Mouse (Mus musculus) 3134 (cell line): ENCODE results near the gene Wdr25.
A peak's percentile ranks its signal among the peaks of the same experiment; 100 is the strongest.
"Not testable (repeated sequence)": the region's sequence is repeated elsewhere in the genome, so short reads cannot be mapped to it uniquely, and the experiment has no call there.

Experiments used
- DNase-seq: peaks from one replicate; pipeline ENCODE4 v3.0.0-alpha.2; 2011; ENCODE audit warnings: low spot score; ENCODE audit not compliant: insufficient read length; ENCODE audit errors: extremely low read depth

Gene Wdr25

DNA sequence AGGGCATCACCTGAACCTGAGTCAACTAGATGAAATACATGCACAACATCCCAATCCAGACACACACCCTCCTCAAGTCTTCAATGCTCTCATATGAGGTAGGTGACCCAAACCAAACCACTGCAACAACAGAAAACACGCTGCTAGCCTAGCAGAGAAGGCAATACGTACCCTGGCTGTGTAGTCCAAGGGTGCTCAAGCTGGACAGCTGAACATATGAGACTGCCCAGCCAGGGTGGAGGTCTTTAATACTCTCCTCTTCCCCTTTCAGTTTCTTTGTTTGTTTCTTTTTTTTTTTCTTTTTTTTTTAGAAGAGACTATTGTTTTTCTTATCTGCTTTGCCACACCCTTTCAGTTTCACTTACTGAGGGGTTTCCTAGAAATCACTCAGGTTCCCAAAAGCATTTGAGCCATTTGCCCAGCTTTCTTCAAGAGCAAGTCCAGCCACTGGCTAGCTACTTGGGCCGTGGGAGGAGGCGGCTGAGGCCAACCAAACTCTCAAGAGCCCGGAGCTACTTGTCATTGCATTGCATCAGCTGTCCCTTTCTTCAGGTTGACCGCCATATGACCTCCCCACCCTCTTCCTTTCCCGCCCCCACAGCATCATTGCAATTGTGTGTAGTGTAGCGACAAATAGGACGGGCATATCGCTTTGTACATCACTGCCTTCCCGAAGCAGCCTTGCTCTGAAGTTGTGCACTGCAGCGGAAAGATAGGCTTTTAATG, at the start of gene Wdr25:
Gene Wdr25, plus strand, starts transcription at position 643 of the 726 bp plus-strand sequence.
- no peak for DNase-seq

DNA sequence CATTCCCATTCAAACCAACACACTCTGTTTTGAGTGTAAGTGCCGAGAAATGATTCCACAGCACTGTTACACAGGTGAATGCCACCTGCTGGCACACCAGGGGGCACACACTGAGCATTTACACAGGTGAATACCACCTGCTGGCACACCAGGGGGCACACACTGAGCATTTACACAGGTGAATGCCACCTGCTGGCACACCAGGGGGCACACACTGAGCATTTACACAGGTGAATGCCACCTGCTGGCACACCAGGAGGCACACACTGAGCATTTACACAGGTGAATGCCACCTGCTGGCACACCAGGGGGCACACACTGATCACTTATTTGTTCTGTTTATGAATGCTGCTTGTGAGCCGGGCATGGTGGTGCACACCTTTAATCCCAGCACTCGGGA, 45.4 kb upstream of the Wdr25 start:
- not testable (repeated sequence) for DNase-seq

DNA sequence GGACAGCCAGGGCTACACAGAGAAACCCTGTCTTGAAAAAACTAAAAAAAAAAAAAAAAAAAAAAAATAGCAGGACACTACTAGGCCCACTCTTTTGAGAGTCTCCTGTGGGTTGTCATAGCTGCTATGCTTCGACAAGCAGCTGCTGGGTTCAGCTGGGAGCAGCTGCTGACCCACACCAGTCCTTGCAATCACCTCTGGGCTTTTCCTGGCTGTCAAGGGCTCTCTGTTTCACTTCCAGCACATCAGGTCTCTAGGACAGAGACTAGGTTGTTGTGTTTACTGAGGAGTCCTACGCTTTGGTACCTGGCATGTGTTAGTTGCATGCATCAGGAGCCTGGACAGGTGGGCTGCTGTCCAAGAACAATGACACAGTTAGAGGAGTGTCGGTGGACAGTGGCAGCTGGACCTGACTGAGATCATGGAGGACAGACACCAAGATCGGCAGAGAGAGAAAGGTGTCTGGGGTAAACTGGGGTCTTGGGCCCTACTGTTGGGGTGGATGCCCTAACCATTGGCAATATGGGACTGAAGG, 43.9 kb upstream of the Wdr25 start:
- no peak for DNase-seq

DNA sequence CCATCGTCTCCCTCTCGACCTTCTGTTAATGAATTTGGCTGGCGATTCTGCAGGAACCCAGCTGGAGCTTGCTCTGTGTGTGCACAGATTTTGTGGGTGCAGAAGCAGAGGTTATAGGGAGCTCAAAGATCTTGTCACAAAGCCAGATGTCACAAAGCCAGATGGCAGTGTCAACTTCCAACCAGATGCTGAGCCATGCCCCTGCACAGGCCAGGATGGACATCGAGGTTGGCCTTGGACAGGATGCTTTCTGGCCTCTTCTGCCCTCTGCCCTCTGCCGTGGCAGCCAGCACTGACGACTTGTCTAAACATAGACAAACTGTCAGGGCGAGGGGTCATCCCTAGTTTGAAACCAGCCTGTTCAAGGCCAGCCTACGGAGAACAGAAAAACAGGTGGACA, 43.3 kb upstream of the Wdr25 start:
- DNase-seq: no peak

DNA sequence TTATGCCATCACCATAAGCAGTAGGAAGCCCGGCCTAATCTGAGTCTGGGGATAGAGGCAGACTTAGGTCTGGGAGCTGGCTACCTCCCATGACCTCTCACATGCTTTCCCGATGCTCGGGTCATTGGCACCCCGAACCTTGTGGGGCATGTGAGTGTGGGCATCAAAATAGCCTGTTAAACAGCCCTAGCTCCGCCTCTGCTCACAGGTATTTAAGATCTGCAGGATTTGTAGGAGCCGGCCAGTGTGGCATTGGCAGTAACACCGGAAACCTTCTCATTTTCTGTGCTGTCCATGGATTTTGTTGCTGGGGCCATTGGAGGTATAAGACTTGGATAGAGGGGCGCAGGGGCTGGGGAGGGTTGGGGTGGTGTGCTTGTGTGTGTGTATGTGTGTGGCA, 42.5 kb upstream of the Wdr25 start:
- no peak for DNase-seq

DNA sequence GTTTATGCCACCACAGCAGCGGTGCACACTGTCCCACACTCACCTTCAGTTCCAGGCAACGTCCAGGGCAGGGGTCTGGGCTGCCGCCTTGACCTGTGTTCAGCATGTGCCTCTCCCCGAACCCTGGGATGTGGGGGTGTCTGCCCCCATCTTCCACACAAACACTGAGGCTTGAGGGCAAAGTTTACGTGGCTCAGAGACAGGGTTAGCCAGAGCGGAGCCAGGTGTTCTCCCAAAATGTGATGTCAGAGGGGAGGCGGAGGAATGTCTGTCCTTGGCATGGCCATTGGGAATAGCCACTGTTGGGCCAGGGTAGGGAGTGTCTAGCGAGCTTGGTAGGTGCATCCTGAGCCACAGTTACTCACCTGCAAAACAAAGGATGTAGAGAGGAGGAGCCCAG, 40.6 kb upstream of the Wdr25 start:
- DNase-seq: no peak

DNA sequence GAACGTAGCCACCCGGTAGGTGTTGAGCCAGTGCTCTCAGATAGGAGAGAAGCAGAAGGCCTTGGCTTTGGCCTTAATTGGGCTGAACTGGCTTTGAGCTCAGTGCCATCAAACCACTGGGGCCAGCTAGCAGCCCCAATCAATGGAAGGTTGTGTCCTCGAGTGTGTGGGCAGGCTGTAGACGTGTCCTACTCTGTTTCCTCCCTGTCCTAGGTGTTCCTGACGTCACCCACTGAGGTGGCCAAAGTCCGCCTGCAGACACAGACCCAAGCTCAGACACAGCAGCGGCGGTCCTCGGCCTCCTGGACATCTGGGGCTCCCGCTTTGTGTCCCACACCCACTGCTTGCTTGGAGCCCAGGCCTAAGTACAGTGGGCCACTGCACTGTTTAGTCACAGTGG, 38.4 kb upstream of the Wdr25 start:
- DNase-seq: no peak

DNA sequence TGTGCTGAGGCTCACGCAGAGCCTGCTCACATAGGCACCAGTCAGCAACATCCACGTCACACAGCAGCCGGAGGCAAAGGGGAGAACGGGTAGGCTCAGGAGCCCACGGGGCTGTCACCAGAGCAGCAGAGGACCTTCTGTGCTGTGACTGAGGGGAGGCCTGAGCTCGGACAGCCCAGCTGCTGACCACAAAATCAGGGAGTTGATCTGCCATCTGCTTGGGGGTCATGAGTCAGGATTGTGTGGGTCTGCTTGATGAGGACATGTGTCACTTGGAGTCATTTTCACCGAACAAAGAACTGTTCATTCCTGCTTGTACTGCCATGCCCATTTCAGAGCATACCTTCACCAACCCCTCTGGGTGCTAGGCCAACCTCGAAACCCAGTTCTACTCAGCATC, 37.2 kb upstream of the Wdr25 start:
- no peak for DNase-seq

DNA sequence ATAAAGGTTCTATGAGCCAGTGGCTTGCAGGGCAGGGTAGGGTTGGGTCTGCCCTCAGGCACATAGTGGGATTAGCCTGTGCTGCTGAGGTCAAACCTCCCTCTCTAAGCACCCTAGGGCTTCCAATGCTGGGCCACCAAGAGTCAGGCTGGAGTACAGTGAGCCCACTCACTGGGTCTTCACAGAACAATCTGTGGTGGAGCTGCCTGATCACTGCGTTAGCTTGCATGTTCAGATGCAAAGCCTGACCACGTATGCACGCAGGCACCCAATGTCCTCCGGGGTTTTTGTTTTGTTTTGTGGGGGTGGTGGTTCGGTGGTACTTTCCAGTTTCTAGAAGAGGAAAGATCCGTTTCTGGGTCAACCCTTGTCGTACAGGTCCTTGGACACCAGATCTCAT, 36.3 kb upstream of the Wdr25 start:
- DNase-seq: no peak

DNA sequence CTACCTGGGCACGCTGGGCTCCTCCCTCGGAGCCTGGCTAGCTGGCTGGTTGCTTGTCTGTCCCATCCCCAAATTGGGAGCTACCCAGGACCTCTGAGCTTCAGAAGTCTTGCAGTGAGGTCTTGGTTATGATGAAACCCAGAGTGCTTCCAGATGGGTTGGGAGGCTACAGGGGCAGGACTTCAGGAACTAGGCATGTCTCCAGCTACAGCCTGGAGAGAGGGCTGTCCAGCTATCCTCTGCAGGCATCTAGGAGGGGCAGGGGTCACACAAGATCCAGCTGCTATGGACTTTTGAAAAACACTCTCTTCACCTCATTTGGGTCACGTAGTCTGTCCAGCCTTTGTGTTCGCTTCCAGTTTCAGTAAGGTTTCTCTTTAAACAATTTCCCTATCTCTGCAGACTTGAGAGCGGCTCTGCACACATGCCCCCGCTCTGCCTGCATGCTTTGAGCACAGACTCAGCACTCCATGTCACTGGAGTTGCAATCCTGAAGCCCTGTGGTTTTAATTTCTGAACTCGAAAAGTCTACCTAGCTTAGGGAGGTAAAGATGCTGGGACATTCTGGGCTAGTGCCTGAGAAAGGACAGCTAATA, 35.7 kb upstream of the Wdr25 start:
- no peak for DNase-seq

DNA sequence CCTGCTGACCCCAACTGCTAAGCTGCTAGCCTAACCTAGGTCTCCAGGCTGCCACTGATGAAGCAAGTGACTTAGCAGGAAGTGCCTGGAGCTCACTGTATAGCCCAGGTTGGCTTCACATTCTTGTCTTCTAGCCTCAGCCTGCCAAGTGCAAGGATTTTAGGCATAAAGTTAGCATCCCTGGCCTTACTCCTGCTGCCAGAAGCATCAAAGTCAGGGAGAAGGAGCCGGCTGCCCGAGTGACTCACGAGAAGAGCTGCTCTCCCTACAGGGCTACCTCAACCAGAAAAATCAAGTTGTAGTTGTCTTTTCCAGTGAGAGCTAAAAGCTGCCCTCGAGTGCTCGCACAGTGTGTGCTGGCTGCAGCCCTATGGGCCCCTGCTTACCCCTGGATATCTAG, 34.9 kb upstream of the Wdr25 start:
- no peak for DNase-seq

DNA sequence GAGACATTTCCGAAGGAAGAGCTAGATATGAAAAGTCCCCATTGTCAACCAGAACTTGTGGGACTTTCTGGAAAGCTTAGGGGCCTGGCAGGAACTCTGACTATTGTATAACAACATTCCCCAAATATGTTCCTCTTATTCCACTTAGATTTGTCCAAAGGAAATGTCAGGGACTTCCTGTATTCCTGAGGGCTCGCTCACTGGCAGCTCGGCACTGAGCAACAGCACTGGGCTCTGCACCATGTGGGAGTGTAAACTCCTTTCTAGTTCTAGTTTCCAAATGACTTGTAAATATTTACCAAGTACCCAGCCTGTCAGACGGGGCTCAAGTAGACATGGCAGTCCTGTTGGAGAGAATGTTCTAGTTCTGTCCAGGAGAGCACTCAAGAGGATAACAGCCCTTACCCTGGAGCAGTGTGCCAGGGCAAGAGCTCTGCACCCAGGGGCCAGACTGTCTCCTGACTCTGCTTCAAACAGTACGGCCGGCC, 28.4 kb upstream of the Wdr25 start:
- no peak for DNase-seq

DNA sequence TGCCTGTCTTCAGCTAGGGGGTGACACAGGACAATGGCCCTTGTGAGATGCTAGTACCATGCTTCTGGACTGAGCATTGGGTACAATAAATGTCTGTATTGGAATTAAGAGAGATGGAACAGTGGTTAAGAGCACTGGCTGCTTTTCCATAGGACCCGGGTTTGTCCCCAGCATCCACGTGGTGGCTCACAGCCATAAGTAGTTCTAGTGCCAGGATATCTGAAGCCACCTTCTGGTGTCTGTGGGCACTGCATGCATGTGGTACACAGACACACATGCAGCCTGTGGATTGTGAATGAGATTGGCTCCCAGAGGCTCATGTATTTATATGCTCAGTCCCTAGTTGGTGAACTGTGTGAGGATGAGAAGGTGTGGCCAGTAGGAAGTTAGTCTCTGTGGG, 23.9 kb upstream of the Wdr25 start:
- DNase-seq: no peak

DNA sequence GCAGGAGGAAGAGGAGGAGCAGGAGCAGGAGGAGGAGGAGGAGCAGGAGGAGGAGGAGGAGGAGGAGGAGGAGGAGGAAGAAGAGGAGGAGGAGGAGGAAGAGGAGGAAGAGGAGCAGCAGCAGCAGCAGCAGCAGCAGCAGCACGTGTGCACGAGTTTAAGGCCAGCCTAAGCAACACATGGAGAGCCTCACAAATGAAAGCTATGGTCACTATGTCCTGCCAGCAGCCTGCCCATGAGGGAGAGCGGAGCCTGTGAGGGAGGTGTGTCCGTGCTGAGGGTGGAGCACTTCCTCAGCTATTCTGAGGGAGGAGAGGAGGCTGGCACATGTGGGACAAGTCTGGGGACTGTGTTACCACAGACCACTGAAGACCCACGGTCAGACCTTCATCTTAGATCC, 20.3 kb upstream of the Wdr25 start:
- DNase-seq: no peak

DNA sequence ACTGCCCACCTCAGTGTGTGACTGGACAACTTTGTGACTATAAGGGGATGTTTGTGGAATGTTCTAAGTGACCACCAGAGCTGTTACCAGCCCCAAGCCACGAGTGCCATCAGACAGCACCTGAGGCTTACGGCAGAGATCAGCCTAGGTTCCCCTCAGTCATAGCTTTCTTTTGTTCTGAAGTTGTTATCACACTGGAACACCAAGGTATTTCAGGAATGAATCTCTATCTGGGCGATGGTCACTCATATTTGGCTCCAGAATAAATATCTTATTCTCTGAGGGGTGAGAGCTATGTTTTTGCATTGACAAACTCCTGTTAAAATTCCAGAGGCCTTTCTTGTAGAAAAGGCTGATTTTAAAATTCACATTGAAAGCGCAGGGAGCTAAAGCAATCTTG, 14.3 kb upstream of the Wdr25 start:
- no peak for DNase-seq

DNA sequence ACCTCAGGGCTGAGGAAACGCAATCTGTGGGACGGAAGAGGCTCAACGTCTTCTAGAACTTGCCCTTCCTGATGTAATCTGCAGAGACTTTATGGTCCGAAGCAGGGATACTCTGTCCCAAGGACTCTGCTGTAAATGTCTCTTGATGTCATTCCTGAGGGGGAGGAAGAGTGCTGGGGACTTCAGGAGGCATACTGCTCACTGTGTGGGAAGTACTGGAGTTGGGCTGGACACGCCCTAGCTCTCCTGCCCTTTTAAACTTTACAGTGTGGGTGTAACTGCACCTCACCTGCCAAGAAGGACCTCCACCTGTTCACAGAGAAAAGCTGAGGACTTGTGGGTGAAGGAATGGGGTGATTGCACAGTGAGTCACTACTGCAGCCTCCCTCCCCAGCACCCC, 12.8 kb upstream of the Wdr25 start:
- DNase-seq: no peak

DNA sequence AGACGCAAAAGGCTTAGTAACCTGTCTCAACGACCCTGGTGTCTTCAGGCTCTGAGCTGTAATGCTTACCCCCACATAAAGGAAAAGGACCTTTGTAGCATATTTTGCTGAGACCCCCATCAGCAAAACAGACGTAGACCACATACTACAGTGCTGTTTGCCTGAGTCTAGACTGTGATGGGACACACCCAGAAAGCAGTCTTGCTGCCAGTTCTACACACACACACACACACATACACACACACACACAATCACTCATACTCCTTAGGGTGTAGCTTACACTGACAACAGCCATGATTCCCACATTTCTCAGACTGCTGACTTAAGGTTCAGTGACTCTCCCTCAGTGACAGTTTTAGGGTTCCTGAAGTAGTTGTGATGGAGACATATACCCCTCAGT, 12.2 kb upstream of the Wdr25 start:
- no peak for DNase-seq

DNA sequence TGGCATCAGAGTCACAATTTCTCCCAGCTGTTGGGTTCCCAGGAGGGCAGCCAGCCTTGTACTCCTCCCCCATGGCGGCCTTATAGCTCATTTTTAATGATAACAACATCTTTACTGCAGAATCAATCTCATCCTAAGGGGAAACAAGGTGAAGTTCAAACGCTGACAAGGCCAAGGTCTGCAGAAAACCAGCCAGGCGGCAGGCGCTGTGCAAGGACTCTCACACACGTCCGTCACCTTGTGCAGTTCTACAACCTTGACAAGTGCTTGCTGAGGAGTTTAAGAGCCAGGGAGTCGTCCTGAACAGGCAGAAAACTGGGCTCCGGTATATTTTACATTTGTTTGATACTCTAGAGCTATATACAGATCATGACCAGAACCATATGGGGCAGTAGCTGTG, 10.7 kb upstream of the Wdr25 start:
- DNase-seq: no peak

DNA sequence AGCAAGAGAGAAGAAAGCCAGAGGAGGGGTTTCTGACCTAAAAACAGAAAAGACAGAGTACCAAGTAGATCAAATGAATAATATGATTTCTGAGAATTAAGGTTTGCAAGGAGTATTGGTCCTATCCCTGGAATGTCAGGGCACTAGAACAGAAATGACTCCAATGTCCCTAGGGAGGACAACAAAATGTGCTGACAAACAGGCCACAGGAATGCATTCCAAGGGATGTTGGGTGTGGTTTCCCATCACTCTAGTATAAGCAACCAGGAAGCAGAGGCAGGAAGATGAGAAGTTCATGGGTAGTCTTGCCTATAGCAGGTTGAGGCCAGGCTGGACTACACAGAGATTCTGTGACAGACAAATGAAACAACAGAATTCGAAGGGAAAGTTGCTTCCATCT, 7.5 kb upstream of the Wdr25 start:
- DNase-seq: peak; percentile 56

DNA sequence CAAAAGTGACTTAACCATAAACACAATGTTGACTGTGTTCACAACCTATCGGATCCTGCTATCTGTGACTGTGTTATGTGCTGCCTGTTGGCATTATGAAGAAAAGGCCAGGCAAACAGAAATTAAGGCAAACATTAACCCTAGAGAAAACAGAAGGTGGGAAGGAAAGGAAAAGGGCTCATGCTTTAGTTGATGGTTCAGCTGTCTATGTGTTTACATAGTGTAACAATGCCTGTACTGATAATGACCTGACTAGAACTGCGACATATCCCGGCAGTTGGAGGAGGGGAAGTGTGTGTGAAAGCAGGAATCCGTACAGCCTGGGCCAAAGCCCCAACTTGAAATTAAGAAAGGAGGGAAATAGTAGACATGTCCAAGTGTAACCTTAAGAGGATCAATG, 6.4 kb upstream of the Wdr25 start:
- no peak for DNase-seq

DNA sequence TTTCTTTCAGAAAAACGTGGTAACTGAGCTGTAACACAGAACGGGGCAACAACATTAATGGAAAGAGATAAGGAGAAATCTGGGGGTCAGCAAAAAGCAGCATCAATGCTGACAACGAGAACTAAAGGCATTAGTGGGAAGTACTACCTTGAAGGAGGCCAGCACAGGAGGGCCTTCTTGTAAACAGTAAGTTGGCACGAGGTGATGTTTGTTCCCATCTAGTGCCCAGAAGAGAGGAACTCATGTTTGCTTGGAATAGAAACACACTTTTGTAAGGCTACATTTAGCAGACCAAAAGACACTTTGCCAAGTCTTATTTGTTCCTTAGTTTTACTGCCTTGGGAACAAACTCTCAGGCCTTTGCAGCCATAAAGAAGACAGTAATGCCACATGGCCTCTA, 4.8 kb upstream of the Wdr25 start:
- DNase-seq: no peak

DNA sequence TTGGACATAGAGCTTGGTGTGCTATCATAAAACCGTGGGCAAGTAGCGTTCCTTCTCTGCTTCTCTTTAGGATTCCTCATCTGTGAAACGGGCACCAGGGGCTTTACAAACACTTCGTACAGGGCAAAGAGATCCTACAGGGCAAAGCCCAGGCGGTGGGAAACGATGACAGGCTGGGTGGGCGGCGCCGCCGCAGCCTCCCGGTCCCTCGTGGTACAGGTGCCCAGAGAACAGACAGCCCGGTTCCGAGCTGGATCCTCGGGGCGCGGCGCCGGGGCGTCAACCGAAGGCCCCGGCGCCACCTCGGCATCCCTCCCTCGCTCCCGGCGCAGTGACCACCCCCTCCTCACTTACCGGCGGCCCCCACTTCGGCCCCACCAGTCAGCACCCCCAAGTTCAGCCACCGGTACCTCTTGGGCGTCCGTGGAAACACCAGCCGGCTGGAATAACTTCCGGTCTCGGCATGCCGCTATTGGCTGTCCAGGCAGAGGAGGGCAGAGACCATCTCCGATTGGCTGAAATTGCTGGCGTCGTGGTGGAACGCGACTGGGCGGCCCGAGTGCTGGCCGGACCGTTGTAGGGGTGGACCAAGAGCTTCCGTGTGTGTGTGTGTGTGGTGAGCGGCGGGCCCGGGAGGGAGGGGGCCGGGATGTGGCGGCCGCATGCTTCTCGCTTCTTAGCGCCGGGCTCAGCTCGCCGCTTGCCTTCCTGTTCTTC, 442 bp downstream of the Wdr25 start, which contains the start of gene Wars:
Gene Wars, minus strand, starts transcription at position 460 of the 717 bp plus-strand sequence.
- peak; percentile 96 for DNase-seq
